Mouse (Mus musculus) adipocyte (in vitro differentiated cells): ENCODE measurements around the gene Olfr988.
"Not testable (repeated sequence)": the region's sequence is repeated elsewhere in the genome, so short reads cannot be mapped to it uniquely, and the experiment has no call there.

ENCODE experiments used
- DNase-seq: peaks from one replicate; pipeline ENCODE4 v3.0.0-alpha.2; 2016; ENCODE audit warnings: low spot score

Olfr988 gene

DNA sequence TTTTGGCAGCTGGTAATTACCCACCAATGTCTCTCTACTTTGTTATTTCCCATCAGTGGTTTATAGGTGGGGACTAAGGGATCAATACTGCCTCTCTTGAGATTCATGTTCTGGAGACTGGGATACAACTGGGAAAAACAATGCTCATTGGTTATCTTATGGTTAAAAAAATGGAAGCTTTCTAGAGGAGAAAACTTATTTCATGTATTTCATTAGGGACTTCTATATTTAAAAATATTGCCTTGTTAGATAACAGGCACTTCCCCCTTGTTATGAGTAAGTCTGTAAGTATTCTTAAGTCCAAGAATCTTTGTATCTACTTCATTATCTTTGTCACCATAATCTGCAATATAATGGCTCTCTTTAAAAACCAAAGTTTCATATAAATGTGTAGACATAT, at the start of gene Olfr988:
Gene Olfr988, minus strand, starts transcription at position 101 of the 400 bp plus-strand sequence.
- DNase-seq, result not testable (repeated sequence)

DNA sequence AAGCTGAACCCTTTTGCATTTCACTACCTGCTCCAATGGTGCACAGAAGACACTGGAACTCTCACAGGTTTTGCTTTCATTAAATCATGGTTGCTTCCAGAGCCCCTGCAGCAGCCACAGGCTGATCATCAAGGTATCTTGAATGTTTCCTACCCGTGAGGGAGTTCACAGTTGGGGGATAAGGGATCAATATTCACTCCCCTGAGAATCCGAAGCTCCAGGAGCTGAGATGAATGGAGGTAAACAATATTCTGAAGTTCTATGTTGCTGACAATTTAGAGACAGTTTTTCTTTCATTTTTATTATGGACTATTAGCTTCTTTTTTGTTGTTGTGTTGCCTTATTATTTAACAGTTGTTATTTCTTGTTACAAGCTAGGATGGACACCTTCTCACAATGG, 46.3 kb upstream of the Olfr988 start, which contains the start of gene Olfr992:
Gene Olfr992, minus strand, starts transcription at position 101 of the 400 bp plus-strand sequence.
- no peak for DNase-seq

DNA sequence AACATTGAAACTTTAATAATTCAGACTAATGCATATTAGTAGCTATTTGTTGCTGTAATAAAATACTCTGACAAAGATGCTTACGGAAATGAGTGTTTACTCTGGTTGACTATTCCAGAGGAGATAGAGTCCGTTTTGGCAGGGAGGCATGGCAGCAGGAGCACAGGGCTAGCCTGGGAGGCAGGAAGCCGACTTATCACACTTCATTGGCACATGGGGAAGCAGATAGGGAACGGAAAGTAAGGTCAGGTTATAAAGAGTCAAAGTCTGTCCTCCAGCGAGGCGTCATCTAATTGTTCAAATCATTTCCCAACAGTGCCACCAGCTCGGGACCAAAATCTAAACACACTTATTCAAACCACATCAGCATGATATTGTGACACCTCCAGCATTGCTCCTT, 23.1 kb downstream of the Olfr988 start:
- no peak for DNase-seq

DNA sequence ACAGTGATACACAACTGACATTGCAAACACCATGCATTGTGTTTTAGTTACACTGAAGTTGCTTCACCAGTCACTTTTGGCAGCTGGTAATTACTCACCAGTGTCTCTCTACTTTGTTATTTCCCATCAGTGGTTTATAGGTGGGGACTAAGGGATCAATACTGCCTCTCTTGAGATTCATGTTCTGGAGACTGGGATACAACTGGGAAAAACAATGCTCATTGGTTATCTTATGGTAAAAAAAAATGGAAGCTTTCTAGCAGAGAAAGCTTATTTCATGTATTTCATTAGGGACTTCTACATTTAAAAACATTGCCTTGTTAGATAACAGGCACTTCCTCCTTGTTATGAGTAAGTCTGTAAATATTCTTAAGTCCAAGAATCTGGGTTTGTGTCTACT, 23.8 kb downstream of the Olfr988 start, which contains the start of gene Olfr987:
Gene Olfr987, minus strand, starts transcription at position 101 of the 400 bp plus-strand sequence.
- not testable (repeated sequence) for DNase-seq

DNA sequence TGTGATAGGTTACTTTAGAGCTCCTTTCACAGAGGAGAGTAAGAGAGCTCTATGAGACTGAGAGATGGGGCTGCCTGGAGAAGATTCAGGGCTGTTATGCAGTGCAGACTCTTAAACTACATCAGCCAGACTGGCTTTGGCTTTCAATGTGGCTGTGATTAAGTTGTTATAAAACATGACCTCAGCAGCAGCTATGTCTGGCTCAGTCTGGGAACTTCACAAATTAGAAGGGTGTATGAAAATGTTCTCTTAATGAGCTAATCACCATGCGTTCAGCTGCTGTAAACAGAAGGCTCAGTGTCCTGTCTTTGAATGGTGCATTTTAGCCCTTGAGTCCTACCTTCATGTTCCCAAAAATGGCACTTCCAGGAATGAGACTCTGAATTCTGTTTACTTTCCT, 43.9 kb downstream of the Olfr988 start:
- no peak for DNase-seq
